Mouse (Mus musculus) fibroblast of lung, adult 2 months (primary cell): Measurements from ENCODE around the gene Vwa2.

Source experiments
- DNase-seq: peaks from one replicate; pipeline ENCODE4 v3.0.0-alpha.2; 2011; ENCODE audit warnings: low read depth

Vwa2 gene

DNA sequence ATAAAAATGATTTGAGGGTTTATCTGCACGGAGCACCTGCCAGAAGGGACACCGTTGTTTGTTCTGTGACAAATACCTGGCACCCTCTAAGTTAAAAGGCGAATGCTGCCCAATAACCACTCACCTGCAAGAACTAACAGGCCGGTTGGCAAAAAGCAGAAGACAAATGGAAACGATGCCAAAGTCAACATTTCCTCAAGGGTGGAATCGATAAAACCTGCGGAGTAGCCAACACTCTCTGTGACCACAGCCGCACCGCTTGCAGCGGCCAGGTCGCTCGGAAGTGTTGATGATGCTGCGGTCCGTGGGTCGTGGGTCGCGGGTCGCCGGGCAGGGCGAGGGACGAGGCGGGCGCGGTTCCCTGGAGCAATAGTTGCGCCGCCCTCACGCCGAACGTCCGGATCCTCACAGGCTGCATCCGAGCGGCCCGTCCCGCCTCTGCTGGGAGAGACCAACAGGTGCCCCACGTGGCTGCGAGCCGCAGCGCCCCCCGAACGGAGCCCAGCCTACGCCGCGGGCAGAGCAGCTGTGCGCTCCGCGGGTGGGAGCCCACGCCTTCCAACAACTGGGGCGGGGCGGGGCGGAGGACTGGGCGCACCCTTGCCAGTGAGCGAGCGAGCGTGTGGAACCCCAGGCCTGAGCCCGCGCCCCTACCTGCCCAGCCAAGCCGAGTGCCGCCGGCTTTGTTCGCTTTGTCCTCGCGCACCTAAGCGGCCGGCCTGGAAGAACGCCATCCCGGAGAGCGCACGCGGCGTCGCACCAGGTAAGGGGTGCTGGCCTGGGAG lies at the start of gene Vwa2:
TSS of gene Vwa2 (plus strand) at position 434 of the 785 bp plus-strand sequence.
- no peak for DNase-seq

DNA sequence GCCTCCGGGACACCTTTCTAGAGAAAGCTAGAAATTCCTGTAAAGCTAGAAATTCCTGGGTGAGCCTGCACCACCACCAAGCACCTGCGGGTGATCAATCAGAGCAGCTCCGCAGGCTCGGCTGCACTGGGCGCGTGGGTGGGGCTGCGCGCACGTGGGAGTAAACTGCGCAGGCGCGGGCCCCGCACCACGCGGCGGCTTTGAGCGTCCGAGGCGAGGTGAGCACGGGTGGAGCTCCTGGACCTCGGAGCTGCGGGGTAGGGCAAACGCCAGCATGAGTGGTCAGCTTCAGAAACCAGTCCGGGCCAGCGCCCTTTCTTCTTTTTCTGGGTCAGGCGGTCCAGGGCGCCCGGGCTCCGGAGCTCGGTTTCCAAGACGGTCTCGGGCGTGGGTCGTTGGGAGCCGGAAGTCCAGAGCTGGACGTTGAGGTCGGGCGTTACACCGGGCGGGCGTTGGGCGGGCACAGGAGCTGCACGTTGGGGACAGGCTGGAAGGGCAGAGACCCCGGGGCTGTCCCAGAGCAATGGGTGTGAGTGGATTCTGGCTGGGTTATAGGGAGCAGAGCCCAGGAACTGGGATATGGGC lies 47.9 kb upstream of the Vwa2 start, which contains the start of gene Tdrd1:
TSS of gene Tdrd1 (plus strand) at position 163 of the 585 bp plus-strand sequence.
- DNase-seq = no peak

DNA sequence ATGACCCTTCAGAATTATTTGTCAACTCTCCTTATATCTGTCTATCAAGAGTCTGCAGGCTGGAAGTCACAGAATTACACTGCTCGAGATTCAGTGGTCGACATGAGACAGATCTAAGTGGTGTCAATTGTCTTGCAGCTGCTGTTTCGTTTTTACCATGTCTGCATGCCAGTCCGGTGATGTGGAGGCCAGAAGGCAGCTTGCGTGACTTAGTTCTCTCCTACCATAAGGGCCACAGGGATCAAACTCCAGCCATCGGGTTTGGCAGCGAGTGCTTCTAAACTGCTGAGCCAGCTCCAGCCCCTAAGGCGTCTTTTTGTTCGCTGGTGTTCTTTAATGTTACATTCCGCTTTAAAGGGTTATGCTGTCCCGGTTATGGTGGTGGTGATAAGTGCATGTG lies 45.7 kb upstream of the Vwa2 start:
- no peak for DNase-seq

DNA sequence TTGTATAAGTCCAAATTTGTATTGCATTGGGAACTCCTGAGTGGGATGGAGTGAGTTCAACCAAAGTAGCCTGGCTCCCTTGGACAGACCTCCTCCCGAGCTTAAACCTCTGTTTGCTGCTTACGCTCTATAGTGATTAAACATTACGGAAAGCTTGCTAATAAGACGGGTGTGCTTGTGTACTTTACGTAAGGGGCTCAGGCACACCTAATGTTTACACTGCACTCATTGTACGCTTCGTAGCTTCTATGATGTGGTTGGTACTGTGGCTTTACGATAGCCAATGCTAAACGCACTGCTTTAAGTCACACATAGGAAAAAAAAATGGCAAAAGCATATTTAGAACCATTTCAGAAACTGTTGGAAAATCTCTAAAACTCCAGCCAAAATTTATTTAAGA lies 44.8 kb upstream of the Vwa2 start:
- no peak for DNase-seq

- DNase-seq = no peak
Measured at GRCm38 (mm10) chr19:56830163-56830562, 43.9 kb upstream of the Vwa2 start.

GRCm38 (mm10) chr19:56835340-56835739 lies 38.7 kb upstream of the Vwa2 start:
- DNase-seq = peak; percentile 30

DNA sequence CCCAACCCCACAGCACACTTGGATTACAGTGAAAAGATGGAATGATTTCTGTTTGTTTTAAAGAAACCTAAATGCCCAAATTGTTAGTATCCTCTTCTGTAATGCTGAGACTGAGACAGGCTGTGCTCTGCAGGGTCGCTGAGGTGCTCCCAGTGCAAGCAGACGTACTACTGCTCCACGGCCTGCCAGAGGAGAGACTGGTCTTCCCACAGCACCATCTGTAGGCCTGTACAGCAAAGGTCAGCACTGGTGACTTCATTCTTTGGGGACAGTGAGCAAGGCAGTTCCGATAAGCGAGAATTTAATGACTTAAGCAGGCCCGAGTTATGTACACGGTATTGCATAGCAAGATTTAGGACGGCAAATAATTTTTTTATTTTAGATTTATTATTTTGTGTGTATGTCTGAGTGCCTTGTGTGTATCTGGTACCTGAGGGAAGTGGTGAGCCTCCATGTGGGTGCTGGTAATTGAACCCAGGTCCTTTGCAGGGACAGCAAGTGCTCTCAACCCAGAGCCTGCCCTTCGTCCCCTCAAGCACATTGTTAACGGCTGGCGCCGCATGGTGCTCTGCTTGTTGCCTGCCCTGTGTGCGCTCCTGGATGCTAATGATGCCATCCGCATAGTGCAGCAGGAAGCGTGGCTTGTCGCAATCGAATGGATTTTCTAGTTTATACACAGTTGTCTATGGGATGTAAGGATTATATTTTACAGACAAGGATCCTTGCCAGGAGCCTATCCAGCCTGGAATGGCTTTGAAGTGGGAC lies 34.9 kb upstream of the Vwa2 start:
- no peak for DNase-seq

DNA sequence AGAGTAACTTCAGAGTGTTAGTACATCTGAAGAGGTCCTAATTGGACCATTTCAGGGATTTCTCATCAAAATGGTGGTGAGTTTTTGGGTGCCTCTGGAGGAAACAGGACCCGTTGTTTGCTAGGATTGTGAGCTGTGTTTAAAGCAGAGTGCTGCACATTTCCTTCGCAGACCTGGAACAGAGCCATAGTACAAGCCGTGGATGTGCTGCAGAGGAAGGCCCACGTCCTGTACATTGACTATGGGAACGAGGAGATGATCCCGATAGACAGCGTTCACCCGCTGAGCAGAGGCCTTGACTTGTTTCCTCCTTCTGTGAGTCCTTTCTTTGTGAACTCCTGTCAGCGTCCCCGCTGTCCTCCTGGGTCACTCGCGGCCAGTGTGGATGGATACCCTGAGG lies 31.1 kb upstream of the Vwa2 start:
- DNase-seq = no peak

- DNase-seq = no peak
Measured at GRCm38 (mm10) chr19:56852590-56852989, 21.5 kb upstream of the Vwa2 start.

DNA sequence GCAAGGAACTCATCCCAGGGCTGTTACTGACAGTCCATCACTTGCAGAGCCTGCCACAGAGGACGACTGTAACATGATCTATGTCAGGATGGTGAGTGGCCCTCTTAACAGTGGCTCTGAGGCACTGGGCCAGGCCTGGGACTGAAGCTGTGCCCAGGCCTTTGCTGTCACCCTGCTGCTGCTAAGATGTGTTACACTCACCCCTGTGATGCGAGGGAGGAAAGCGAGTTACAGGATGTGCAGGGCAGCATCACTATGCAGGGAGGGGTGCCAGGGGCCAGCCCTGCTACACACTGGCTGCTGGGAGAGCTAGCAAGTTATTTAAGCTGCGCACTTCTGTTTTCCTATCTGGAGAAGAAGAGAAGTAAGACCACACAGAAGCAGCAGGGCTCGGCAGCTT lies 17.6 kb upstream of the Vwa2 start:
- DNase-seq = no peak

- no peak for DNase-seq
Measured at GRCm38 (mm10) chr19:56867701-56868100, 6.3 kb upstream of the Vwa2 start.

GRCm38 (mm10) chr19:56874601-56875315 lies 709 bp downstream of the Vwa2 start:
- no peak for DNase-seq

- no peak for DNase-seq
Measured at GRCm38 (mm10) chr19:56877364-56877763, 3.3 kb downstream of the Vwa2 start.

DNA sequence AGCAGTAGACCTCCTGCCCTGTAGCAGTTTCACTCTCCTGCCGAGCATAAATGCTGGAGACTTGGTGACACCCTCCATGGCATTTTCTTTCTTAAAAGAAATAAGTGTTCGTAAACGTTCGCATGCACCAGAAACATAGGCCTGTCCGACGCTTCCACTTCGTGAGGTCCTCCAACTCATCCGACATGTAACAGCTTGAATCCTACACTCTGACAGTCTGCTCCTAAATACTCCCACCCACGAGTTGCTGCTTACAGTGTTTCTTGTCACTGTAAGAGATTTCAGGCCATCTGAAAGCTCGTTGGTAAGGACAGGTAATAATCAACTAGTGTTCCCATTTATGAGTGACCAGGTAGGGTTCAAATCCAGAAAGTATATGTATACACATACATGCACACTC lies 13.8 kb downstream of the Vwa2 start:
- DNase-seq = no peak

- no peak for DNase-seq
Measured at GRCm38 (mm10) chr19:56888654-56889053, 14.6 kb downstream of the Vwa2 start.

- DNase-seq = no peak
Measured at GRCm38 (mm10) chr19:56891438-56891837, 17.4 kb downstream of the Vwa2 start.

- DNase-seq = no peak
Measured at GRCm38 (mm10) chr19:56892586-56892985, 18.5 kb downstream of the Vwa2 start.

DNA sequence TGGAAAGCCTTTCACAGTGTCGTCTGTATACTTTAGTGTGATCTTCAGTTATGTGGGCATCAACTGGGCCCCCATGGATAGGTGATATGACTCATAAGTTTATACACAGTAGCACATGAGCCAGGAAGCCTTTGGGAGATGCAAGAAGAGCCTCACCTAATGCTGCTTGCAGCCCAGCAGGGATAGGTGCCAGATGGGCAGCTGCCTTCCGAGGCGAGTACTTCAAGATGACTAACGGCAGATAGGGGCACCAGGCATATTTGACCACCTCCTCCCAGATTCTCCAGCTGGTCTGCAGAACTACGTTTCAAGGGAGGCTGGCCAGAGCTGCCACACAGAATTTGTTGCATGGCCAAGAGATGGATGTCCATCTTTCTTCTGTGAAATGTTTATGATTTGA lies 19.3 kb downstream of the Vwa2 start:
- DNase-seq = no peak

DNA sequence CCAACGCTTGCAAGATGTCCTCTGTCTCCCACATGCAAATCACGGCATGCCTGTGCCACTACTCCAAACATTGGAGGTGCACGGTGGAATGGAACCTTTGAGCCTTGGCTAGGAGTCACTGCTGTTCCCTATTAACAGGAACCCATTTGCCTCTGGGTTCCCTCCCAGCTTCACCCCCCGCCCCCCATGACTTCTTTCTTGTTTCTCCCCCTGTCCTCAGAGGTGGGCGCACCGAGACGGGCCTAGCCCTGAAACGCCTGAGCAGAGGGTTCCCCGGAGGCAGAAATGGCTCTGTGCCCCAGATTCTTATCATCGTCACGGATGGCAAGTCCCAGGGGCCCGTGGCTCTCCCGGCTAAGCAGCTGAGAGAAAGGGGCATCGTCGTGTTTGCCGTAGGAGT lies 23.6 kb downstream of the Vwa2 start:
- no peak for DNase-seq

- no peak for DNase-seq
Measured at GRCm38 (mm10) chr19:56904095-56904494, 30.0 kb downstream of the Vwa2 start.

GRCm38 (mm10) chr19:56905395-56905794 lies 31.3 kb downstream of the Vwa2 start:
- no peak for DNase-seq

GRCm38 (mm10) chr19:56907850-56908249 lies 33.8 kb downstream of the Vwa2 start:
- no peak for DNase-seq
